Mouse (Mus musculus): ENCODE measurements around the gene Enkd1. TPM values are rescaled to one million over a fixed set of nuclear protein-coding genes. Genes with fewer than 3 reads are reported as not detected.

The Enkd1 gene
- polyA plus RNA-seq, 1 experiment from 2014 or later, result 28.7 TPM

GRCm38 (mm10) chr8:105689256-105689982 lies 18.6 kb downstream of the Enkd1 start:
- 0 out of 2 replicates have a peak, but pooled peaks cover 7% of the 10 kb centered on the region for H3K4me1 ChIP-seq (ENCODE audit: insufficient read depth)
- H3K9ac ChIP-seq, result no peak overlapping the region
- no peaks in the 10 kb centered on the region for H3K9me3 ChIP-seq (ENCODE audit: low read depth, low read length)
- no peak overlapping the region for H3K27ac ChIP-seq (ENCODE audit: low read depth)
- H3K4me2 ChIP-seq, result no peak overlapping the region
- no peak for TF ChIP-seq CTCF (IDR thresholded peaks at IDR 0.05; ENCODE audit: low read depth)
- H3K27me3 ChIP-seq (ENCODE audit: insufficient read depth, low read length), result no peaks in the 10 kb centered on the region
- H3K36me3 ChIP-seq (ENCODE audit: insufficient read depth), result peaks cover under 1% of the 10 kb centered on the region; the same call in 1 of the 2 replicates
- H3K4me3 ChIP-seq (ENCODE audit: low read depth, low read length), result no peak overlapping the region
- ATAC-seq (ENCODE audit: insufficient read depth), result no peak
- WGBS, result 52% methylated on average over 34 of the region's 35 CpGs
- DNase-seq, result no peak

GRCm38 (mm10) chr8:105688242-105688752 lies 19.7 kb downstream of the Enkd1 start:
- Histone ChIP-seq H3K36me3 (ENCODE audit: insufficient read depth) (peaks cover 11% of the 10 kb centered on the region), H3K9ac (no peak overlapping the region), H3K4me1 (ENCODE audit: insufficient read depth) (no peaks in the 10 kb centered on the region), H3K4me2 (no peak overlapping the region), H3K4me3 (ENCODE audit: low read depth, low read length) (no peak overlapping the region), H3K27ac (ENCODE audit: low read depth) (no peak overlapping the region), H3K9me3 (ENCODE audit: low read depth, low read length) (no peaks in the 10 kb centered on the region), H3K27me3 (ENCODE audit: insufficient read depth, low read length) (no peaks in the 10 kb centered on the region)
- no peak for TF ChIP-seq CTCF (IDR thresholded peaks at IDR 0.05; ENCODE audit: low read depth)
- ATAC-seq (ENCODE audit: insufficient read depth), result no peak
- 46% methylated on average over 14 of the region's 14 CpGs for WGBS
- DNase-seq, result no peak

- Histone ChIP-seq H3K4me1 (ENCODE audit: insufficient read depth) (no peaks in the 10 kb centered on the region), H3K27ac (ENCODE audit: low read depth) (no peak overlapping the region), H3K27me3 (ENCODE audit: insufficient read depth, low read length) (no peaks in the 10 kb centered on the region), H3K36me3 (ENCODE audit: insufficient read depth) (peaks cover 19% of the 10 kb centered on the region), H3K9me3 (ENCODE audit: low read depth, low read length) (no peaks in the 10 kb centered on the region), H3K9ac (no peak overlapping the region), H3K4me2 (no peak overlapping the region), H3K4me3 (ENCODE audit: low read depth, low read length) (no peak overlapping the region)
- ATAC-seq (ENCODE audit: insufficient read depth), result no peak
- 49% methylated on average over 8 of the region's 8 CpGs for WGBS
- no peak for DNase-seq
- no peak for TF ChIP-seq CTCF (IDR thresholded peaks at IDR 0.05; ENCODE audit: low read depth)
Observed at GRCm38 (mm10) chr8:105687512-105687911, 20.5 kb downstream of the Enkd1 start.

- 64% methylated on average over 6 of the region's 6 CpGs for WGBS
- Histone ChIP-seq H3K9ac (no peak overlapping the region), H3K27ac (ENCODE audit: low read depth) (no peak overlapping the region), H3K36me3 (ENCODE audit: insufficient read depth) (peaks cover 29% of the 10 kb centered on the region), H3K27me3 (ENCODE audit: insufficient read depth, low read length) (no peaks in the 10 kb centered on the region), H3K4me3 (ENCODE audit: low read depth, low read length) (no peak overlapping the region), H3K4me2 (0 out of 2 replicates have a peak overlapping the region, but pooled peaks have one; percentile 46), H3K9me3 (ENCODE audit: low read depth, low read length) (no peaks in the 10 kb centered on the region), H3K4me1 (ENCODE audit: insufficient read depth) (no peaks in the 10 kb centered on the region)
- DNase-seq (no peak), ATAC-seq (ENCODE audit: insufficient read depth) (no peak)
- TF ChIP-seq CTCF (IDR thresholded peaks at IDR 0.05; ENCODE audit: low read depth), result no peak
Observed at GRCm38 (mm10) chr8:105686551-105686950, 21.5 kb downstream of the Enkd1 start.

- Histone ChIP-seq H3K9me3 (ENCODE audit: low read depth, low read length) (no peaks in the 10 kb centered on the region), H3K27ac (ENCODE audit: low read depth) (no peak within 1 kb of the TSS), H3K27me3 (ENCODE audit: insufficient read depth, low read length) (no peaks in the 10 kb centered on the region), H3K4me1 (ENCODE audit: insufficient read depth) (no peaks in the 10 kb centered on the region), H3K4me3 (ENCODE audit: low read depth, low read length) (no peak within 1 kb of the TSS), H3K4me2 (peak within 1 kb of the TSS; percentile 46), H3K36me3 (ENCODE audit: insufficient read depth) (peaks cover 36% of the 10 kb centered on the region), H3K9ac (0 out of 2 replicates have a peak within 1 kb of the TSS, but pooled peaks have one; percentile 5)
- WGBS, result 8% methylated on average over 26 of the region's 26 CpGs
- TF ChIP-seq CTCF (IDR thresholded peaks at IDR 0.05; ENCODE audit: low read depth), result peak; percentile 80
- ATAC-seq (ENCODE audit: insufficient read depth) (peak; percentile 64), DNase-seq (peak; percentile 59)
Observed at GRCm38 (mm10) chr8:105685796-105686308, 22.2 kb downstream of the Enkd1 start, which contains the start of gene Carmil2. Gene Carmil2, plus strand, starts transcription at chr8:105686274.

- H3K4me1 ChIP-seq (ENCODE audit: insufficient read depth), result no peaks in the 10 kb centered on the region
- TF ChIP-seq CTCF (IDR thresholded peaks at IDR 0.05; ENCODE audit: low read depth), result no peak
- no peaks in the 10 kb centered on the region for H3K9me3 ChIP-seq (ENCODE audit: low read depth, low read length)
- no peak for DNase-seq
- 0 out of 2 replicates have a peak overlapping the region, but pooled peaks have one; percentile 5 for H3K9ac ChIP-seq
- H3K36me3 ChIP-seq (ENCODE audit: insufficient read depth), result peaks cover 41% of the 10 kb centered on the region
- H3K4me2 ChIP-seq, result peak overlapping the region; percentile 46
- no peak overlapping the region for H3K4me3 ChIP-seq (ENCODE audit: low read depth, low read length)
- no peak overlapping the region for H3K27ac ChIP-seq (ENCODE audit: low read depth)
- 79% methylated on average over 7 of the region's 7 CpGs for WGBS
- no peak for ATAC-seq (ENCODE audit: insufficient read depth)
- H3K27me3 ChIP-seq (ENCODE audit: insufficient read depth, low read length), result no peaks in the 10 kb centered on the region
Observed at GRCm38 (mm10) chr8:105685325-105685724, 22.7 kb downstream of the Enkd1 start.

- H3K27me3 ChIP-seq (ENCODE audit: insufficient read depth, low read length), result no peaks in the 10 kb centered on the region
- no peak overlapping the region for H3K27ac ChIP-seq (ENCODE audit: low read depth)
- H3K9ac ChIP-seq, result no peak overlapping the region
- peak; percentile 24; the same call in 1 of the 2 replicates for TF ChIP-seq CTCF (IDR thresholded peaks at IDR 0.05; ENCODE audit: low read depth)
- H3K36me3 ChIP-seq (ENCODE audit: insufficient read depth), result peaks cover 90% of the 10 kb centered on the region
- no peak overlapping the region for H3K4me2 ChIP-seq
- no peak overlapping the region for H3K4me3 ChIP-seq (ENCODE audit: low read depth, low read length)
- H3K9me3 ChIP-seq (ENCODE audit: low read depth, low read length), result no peaks in the 10 kb centered on the region
- WGBS, result 76% methylated on average over 1 of the region's 1 CpGs
- ATAC-seq (ENCODE audit: insufficient read depth), result no peak
- no peak for DNase-seq
- H3K4me1 ChIP-seq (ENCODE audit: insufficient read depth), result no peaks in the 10 kb centered on the region
Observed at GRCm38 (mm10) chr8:105677891-105678290, 30.1 kb downstream of the Enkd1 start.
